Mouse (Mus musculus): Measurements from ENCODE around the gene Slc38a3. TPM values are rescaled to one million over a fixed set of nuclear protein-coding genes. Genes with fewer than 3 reads are reported as not detected.

Gene Slc38a3
- polyA plus RNA-seq, 1 experiment = 0.45 TPM

DNA sequence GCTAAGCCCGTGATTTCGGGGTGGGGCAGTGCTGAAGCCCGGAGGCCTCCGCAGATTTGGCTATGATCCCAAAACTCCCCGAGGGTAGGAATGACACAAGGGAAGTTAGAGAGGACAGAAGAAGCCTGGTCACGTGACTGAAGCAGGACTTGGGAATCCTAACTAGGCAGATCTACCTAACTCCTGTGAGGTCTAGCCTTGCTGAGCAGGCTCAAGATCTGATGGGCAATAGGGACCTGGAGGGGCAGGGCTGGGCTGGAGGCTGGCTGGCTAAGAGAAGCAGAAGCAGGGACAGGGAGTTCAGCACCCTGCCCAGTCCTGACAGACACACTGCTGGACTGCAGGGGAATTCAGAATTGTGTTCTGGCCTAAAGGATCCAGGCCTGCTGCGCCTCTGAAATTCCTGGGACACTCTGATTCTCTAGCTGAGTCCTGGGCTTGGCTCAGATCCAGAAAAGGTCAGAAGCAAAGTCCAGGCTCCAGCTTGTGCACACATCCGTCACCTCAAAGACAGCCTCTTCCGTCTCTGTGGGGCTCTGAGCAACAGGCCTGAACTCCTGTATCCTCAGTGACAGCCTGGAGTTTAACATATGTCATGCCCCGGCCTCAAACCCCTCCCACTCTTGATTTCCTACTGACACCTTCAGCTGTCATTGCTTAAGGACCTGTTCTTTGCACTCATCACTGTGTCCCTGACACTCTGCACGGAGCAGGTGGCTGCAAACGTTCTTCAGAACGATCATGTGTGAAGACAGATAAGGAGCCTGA is 50.4 kb downstream of the Slc38a3 start:
- DNase-seq (ENCODE audit: low spot score) = no peak

DNA sequence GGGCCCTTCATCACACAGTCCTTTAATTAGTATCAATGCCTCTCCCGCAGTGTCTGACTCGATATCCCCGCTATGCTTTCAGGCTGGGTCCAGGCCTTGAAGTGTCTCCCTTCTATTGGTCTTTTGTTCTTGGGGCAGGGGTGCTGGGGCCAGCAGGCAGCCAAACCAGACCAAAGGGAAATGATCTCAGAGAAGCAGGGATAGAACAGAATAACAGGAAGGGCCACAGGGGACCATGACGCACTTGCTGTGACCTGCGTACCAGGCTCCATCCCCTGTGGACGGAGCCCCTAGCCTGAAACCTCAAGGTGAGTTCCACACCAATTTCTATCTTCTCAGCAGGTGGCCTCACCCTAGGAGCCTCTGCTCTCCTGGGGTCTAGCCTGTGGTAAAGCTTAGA is 51.2 kb downstream of the Slc38a3 start:
- no peak for DNase-seq (ENCODE audit: low spot score)

DNA sequence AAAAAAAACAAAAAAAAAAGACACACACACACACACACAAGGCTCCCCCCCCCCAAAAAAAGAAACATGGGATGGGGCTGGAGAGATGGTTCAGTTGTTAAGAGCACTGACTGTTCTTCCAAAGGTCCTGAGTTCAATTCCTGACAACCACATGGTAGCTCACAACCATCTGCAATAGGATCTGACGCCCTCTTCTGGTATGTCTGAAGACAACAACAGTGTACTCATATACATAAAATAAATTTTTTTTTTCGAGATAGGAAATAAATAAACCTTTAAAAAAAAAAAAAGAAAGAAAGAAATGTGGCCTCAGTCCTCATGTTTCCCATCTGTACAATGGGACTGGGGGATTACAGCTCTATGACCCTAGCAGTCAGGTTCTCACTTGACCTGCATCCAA is 51.9 kb downstream of the Slc38a3 start:
- no peak for DNase-seq (ENCODE audit: low spot score)

DNA sequence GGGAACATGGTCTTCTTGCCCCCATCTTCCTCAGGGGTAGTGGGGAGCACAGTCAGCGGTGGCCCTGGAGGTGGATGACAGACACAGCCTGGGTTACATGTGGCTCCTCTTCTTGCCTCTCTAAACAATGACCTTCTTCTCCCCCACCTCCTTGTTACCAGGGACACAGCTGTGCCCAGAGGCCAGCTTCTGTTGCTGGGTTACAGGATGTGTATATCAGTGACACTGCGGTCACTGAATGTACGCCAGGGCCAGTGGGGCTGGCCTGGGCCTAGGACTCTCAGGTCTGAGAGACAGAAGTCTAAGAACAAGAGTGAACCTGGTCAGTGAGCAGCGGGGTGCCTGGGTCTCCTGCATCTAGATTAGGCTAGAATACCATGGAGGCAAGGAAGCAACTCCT is 54.3 kb downstream of the Slc38a3 start:
- no peak for DNase-seq (ENCODE audit: low spot score)

DNA sequence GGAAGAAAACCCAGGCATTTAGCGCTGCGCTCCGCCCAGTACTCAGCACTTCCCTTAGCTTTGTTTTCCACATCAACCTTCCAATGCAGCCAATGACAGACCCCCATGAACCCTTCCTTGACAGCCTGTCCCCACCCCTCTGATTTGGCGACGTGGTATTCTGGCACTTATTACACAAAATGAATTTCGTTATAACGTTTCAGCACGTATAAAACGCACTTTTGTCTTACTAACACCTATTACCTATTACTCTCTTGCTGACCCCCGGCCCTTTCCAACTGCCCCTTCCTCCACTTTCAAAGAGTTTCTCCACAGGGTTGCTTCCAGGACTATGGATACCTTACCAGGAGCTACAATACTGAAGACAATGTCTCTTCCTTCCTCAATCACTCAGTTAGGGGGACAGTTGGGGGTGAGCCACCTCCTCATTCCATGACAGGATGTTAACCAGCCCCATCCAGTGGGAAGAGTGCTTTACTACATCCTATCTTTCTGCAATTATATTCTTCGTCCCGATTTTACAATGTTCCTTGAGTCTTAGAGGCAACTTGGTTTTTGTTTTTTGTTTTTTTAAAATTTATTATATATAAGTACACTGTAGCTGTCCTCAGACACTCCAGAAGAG is 56.3 kb downstream of the Slc38a3 start:
- no peak for DNase-seq (ENCODE audit: low spot score)

DNA sequence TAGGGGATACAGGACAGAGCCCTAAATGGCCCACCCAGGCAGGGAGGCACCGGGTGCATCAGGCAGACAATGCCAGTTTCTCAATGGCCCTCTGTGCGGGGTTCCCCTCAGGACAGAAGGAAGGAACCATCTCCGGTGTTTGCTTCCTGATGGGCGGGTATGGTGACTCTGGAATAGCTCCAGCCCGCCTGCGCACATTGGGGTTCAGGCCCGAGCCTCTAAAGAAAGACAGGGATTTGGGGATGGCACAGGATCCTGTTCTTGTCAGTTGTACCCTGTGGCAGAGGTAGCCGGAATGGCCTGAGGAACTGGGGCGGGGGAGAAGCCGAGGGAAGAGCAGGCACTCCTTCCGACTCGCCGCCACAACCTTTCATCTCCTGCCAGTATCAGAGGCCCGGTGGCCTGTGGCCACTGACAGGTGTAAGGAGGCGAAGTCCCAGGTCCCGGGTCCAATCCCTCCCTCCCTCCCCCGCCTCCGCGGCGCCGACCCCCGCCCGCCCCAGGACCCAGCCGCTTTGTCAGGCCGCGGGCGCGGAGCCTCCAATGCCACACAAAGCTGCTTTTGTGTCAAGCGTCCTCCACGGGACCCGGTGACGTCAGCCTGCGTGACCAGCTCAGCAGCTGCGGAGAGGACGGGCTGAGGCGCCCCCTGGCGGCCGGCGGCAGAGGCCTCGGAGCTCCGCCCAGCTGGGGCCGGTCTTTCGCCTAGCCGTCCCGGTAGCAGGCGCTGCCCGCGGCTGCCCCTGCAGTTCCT is 57.0 kb downstream of the Slc38a3 start:
- DNase-seq (ENCODE audit: low spot score) = peak; percentile 98

DNA sequence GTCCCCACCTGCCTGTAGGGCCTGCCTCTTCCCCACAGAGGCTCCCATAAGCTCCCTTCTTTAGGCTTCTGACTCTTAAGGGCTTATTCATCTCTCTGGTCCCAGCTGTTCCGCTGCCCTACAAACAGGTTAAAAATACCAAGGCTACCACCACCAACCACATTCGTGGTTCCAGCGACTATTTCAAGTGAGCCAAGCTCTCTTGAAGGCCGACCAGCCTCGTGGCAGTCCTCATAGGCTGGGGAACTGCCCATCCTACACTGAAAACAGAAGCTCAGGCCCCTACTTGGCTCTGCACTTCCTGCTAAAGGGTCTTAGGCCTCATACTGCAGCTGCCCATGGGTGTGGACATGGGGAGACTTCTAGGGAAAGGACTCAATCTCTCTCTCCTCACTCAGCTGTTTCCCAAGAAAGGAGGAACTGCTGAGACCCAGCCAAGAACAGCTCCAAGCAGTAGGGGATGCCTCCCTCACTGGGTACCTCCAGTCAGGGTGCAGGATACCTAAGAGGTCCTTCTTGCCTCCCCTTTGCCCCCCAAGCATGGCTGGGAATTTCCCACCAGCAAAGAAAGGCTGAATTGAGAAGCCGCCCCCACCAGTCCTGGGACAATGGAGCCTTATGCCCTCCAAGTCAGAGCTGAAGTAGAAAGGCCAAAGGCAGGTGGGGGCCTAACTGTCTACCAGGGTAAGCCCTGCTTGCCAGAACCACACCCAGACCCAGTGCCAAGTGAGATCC is 57.7 kb downstream of the Slc38a3 start:
- no peak for DNase-seq (ENCODE audit: low spot score)

DNA sequence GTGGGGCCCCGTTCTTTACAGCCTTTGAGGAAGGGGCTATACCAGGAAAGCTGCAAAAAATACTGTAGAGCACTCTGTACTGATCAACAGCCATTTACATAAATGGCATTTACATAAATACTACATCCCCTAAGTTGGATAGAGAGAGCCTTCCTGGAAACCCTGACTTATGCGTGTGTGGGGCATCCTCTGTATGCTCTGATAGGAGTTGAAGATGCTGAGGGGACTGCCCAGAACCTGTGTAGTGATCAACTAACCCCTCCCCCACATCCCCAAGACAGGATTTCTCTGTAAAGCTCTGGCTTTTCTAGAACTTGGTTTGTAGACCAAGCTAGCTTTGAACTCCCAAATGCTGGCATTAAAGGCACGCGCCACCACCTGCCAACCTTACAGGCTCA is 59.9 kb downstream of the Slc38a3 start:
- no peak for DNase-seq (ENCODE audit: low spot score)

DNA sequence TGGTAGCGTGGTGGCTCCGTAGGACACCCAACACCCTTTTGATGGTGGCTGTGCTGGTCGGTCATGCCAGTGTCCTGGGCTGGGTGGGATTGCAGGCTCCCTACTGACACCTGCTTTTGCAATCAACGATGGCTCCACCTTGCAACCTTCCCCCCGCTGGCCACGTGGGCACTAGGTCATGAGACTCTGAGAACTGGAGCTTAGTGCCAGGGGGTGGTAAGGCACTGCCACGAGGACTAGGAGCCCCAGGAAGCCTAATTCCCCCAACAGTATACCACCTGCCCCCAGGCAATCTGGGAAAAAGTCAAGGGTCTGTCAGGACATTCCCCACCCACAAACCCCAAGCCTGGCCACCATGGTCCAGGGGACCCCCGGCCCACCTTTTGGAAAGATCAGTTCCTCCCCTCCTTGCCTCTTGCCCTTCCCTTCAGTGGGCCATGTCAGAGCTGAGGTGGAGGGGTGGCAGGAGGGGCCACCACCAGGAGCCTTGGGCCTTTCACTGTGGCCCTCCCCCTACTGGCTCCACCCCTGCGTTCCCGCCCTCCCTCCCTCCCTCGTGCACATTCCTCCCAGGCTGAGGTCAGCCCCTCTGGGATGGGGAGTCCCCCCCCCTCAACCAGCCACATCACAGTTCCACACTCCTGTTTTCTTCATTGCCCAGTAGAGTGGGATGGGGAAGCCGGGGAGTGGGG is 60.4 kb downstream of the Slc38a3 start, which contains the start of gene Sema3b:
Gene Sema3b (minus strand): TSS at position 489 of the 692 bp plus-strand sequence.
- no peak for DNase-seq (ENCODE audit: low spot score)

DNA sequence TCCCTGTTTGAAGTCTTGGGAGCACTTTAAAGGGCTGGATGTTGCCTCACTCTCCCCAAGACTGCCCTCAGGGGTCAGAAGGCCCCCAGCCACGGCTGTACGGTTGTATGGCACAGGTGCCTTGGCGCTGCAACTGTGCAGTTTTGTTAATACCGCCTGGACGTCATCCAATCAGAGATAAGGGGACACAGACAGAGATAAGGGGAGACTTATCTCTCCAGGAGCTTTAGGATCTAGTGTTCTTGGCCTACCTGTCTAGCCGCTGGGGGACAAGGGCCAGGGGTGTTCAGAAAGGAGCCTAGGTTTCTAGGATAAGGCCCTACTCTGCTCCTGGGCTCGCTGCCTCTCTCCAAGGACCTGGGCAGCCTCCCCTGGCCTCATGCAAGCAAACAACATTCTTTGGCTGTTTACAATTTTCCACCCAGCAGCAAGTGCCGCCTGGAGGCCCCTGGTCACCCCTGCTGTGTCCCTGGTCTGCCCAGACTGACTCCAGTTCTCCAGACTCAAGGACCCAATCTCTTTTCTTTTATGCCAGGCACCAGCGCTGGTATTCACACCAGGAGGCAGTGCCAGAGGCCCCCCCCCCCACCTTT is 61.6 kb downstream of the Slc38a3 start:
- no peak for DNase-seq (ENCODE audit: low spot score)

DNA sequence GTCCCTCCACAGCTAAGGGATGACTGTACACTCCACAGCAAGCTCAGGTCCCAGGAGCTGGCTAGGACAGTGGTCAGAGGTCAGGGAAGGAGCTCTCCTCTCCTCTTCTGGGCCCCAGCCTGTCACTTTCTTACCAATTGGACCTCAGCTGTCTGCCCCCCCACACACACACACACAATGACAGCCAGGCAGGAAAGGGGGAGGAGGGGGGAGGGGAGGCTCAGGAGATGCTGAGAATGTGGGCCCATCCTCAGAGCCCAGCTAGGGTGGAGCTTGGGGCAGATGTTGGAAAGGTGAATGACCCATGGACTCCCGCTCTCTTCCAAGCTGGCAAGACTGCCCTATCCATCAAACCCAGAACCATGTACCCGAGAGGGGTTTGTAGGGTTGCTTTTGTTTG is 62.3 kb downstream of the Slc38a3 start:
- no peak for DNase-seq (ENCODE audit: low spot score)

DNA sequence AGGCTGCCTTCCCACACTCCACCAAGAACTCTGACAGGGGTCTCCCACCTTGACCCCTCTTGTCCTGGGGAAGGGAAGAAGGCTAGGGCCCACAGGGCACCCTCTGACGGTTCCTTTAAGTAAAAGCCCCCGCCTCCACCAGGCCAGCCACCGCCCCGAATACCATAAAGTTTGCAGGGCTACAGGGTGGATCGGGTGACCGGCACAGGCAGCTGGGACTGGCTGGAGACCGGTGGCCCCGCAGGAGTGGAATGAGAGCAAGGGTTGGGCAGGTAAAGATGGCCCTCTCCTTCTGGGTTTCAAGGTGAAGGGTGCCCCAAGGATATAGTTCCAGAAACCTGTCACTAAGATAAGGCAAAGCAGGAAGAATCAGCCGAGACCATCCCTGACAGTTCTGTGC is 62.7 kb downstream of the Slc38a3 start:
- DNase-seq (ENCODE audit: low spot score) = no peak

DNA sequence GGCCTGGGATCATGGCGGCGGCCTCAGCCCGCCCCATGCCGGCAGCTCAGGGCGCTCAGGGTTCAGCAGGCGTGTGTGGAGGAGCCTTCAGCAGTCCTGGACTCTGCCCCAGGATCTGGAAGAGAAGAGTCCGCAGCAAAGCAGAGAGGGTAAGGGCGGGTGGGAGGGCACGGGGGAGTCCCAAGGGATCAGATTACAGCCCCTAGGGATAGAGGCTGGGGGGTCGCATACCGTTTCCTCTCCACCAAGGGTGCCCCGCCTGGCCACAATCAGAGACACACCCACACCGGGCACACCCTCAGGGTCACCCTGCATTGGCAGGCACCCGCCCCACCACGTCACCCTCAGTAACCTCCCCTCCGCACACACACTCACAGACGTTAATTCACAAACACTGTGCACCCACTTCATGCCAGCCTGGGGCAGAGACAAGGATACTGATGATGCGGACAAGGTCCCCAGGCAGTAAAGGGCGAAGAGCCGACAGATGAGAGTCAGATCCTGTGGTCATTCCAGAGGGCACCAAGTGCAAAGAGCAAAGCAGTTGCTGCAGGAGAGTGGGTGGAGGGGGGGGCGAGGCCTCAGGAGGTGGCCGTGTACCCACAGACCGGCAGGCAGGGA is 64.2 kb downstream of the Slc38a3 start:
- DNase-seq (ENCODE audit: low spot score) = no peak

DNA sequence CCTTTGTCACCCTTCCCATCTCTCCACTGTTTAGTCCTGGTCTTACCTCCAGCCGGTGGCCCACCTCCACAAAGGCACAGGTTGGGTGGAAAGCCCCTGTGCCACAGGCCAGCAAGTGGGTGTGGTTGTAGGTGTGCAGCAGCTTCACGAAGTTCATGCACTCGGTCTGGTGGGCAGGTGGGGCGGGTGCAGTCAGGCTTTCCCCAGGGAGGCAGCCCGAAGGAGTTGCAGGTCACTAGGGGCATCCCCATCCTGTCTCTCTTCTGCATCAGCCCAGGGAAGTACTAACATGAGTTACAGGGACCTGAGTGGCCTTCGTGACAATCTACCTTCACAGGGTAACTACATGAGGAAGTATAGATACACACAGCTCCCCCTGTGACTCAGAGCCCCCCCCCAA is 66.1 kb downstream of the Slc38a3 start:
- no peak for DNase-seq (ENCODE audit: low spot score)

DNA sequence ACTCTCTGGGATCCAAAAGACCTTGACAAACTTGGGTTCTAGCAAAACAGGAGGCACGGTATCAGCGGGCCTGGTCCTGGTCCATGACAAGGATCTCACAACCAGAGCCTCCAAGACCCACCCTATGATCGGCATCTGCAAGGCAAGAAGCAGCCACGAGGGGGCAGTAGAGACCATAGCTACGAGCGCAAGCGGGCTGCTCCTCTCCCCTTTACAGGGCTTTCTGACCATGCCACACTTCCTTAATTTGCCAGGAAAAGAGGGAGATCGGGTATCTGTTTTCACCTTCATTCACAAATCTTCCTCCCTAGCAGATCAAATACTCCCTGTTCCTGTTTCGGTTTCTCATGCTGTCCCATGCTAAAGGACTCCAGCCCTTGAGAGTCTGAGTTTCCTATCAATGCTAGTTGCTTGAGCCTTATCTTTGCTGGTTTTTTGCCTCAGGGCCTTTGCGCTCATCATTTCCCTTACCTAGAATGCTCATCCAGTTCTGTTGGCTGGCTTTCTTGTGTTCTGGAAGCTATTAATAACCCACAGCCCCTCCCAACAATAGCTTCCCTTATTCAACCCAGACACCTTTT is 67.2 kb downstream of the Slc38a3 start:
- peak; percentile 89 for DNase-seq (ENCODE audit: low spot score)

DNA sequence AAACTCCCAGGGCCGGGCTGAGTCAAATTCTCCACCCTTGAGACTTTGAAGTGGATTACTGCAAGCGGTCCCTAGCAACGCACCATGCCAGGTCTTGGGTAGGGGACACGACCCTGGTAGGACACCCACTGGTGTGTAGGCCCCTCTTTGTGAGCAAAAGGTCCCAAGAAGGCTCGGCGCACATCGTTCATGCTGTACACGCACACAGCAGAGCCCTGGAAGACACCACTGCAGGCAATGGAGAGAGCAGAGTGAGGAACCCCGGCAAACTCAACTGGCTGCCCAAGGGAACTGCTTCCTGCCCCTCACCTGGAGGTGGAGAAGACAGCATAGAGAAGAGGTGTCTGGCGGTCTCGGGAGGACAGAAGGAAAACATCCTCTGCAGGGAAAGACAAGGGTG is 68.1 kb downstream of the Slc38a3 start:
- DNase-seq (ENCODE audit: low spot score) = no peak

DNA sequence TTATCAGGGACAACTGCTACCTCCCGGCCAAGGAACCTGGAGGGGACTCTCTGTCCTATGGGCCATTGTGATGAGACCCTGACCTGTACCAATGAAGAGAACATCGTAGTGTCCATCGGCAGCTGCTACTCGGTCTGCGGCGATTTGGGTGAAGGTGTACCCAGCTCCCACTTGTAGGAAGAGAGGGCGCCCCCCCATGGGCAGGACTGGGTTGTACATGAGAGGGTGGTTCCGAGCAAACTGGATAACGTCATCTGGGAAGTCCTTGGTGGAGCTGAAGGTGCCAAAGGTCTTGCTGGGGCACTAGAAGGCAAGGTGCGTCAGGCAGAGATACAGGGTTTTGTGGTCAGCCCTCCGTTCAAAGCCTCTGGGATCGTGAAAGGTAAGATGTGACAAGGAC is 68.6 kb downstream of the Slc38a3 start:
- no peak for DNase-seq (ENCODE audit: low spot score)
